Mouse (Mus musculus) thymus, postnatal 10 days (tissue): ENCODE data around the gene Hspa8.
A peak's percentile ranks its signal among the peaks of the same experiment; 100 is the strongest.
"Not testable (repeated sequence)": the region's sequence is repeated elsewhere in the genome, so short reads cannot be mapped to it uniquely, and the experiment has no call there.

ENCODE experiments used
- DNase-seq, 2 experiments: peaks; one replicate each; pipeline ENCODE4 v3.0.0; 2021; ENCODE audit warnings: low spot score in 2 of 2

The Hspa8 gene

GRCm38 (mm10) chr9:40784374-40784967 lies 16.3 kb upstream of the Hspa8 start:
- DNase-seq, result no peak

GRCm38 (mm10) chr9:40785452-40785851 lies 15.3 kb upstream of the Hspa8 start:
- no peak for DNase-seq

- DNase-seq, result not testable (repeated sequence)
Observed at GRCm38 (mm10) chr9:40786820-40787219, 14.0 kb upstream of the Hspa8 start.

- DNase-seq, result no peak
Observed at GRCm38 (mm10) chr9:40791864-40792633, 8.7 kb upstream of the Hspa8 start.

- no peak for DNase-seq
Observed at GRCm38 (mm10) chr9:40793581-40793980, 7.2 kb upstream of the Hspa8 start.

- no peak for DNase-seq
Observed at GRCm38 (mm10) chr9:40794251-40794650, 6.5 kb upstream of the Hspa8 start.

GRCm38 (mm10) chr9:40794926-40795325 lies 5.9 kb upstream of the Hspa8 start:
- DNase-seq, result no peak

GRCm38 (mm10) chr9:40795562-40795961 lies 5.2 kb upstream of the Hspa8 start:
- no peak for DNase-seq

- no peak for DNase-seq
Observed at GRCm38 (mm10) chr9:40796054-40796453, 4.7 kb upstream of the Hspa8 start.

- peak in 1 of 2 experiments; percentile 12 for DNase-seq
Observed at GRCm38 (mm10) chr9:40798247-40798960, 2.4 kb upstream of the Hspa8 start.

GRCm38 (mm10) chr9:40799112-40799511 lies 1.7 kb upstream of the Hspa8 start:
- DNase-seq, result peak; percentile 18 to 19

GRCm38 (mm10) chr9:40799837-40800501 lies 815 bp upstream of the Hspa8 start:
- DNase-seq, result peak; percentile 56 to 58

GRCm38 (mm10) chr9:40801614-40802532 lies 1.1 kb downstream of the Hspa8 start:
- not testable (repeated sequence) for DNase-seq

- not testable (repeated sequence) for DNase-seq
Observed at GRCm38 (mm10) chr9:40802533-40802875, 1.7 kb downstream of the Hspa8 start.

GRCm38 (mm10) chr9:40804576-40804975 lies 3.8 kb downstream of the Hspa8 start:
- not testable (repeated sequence) for DNase-seq

GRCm38 (mm10) chr9:40805263-40805662 lies 4.5 kb downstream of the Hspa8 start:
- DNase-seq, result peak; percentile 58 to 74

- peak in 1 of 2 experiments; percentile 17 for DNase-seq
Observed at GRCm38 (mm10) chr9:40806440-40807288, 5.9 kb downstream of the Hspa8 start.

GRCm38 (mm10) chr9:40807289-40807920 lies 6.6 kb downstream of the Hspa8 start:
- no peak for DNase-seq

GRCm38 (mm10) chr9:40808061-40808906 lies 7.5 kb downstream of the Hspa8 start:
- DNase-seq, result no peak
